Mouse (Mus musculus): ENCODE measurements around the gene Mpv17. TPM values are rescaled to one million over a fixed set of nuclear protein-coding genes. Genes with fewer than 3 reads are reported as not detected.
A peak's percentile ranks its signal among the peaks of the same experiment; 100 is the strongest.

Gene Mpv17
- polyA plus RNA-seq, 1 experiment: 35.8 TPM

GRCm38 (mm10) chr5:31197072-31197471 is 43.0 kb upstream of the Mpv17 start:
- TF ChIP-seq POLR2AphosphoS2 (IDR thresholded peaks at IDR 0.05; ENCODE audit: insufficient read length, low read depth): peak; percentile 62
- TF ChIP-seq SRF (IDR thresholded peaks at IDR 0.05; ENCODE audit: control insufficient read depth, insufficient read length, low read depth): no peak
- TF ChIP-seq TCF3 (IDR thresholded peaks at IDR 0.05; ENCODE audit: insufficient read length, low read depth): no peak
- H3ac ChIP-seq (ENCODE audit: control insufficient read depth, insufficient read length): no peak overlapping the region
- no peak overlapping the region for H3K4me3 ChIP-seq
- no peak overlapping the region for H3K4me2 ChIP-seq (ENCODE audit: low read depth)
- peaks cover 24% of the 10 kb centered on the region for H3K79me2 ChIP-seq (ENCODE audit: control insufficient read depth, insufficient read depth)
- H3K36me3 ChIP-seq (ENCODE audit: control insufficient read depth, insufficient read depth): peaks cover 41% of the 10 kb centered on the region
- H3K27me3 ChIP-seq (ENCODE audit: control insufficient read depth, insufficient read depth, insufficient read length): no peaks in the 10 kb centered on the region

DNA sequence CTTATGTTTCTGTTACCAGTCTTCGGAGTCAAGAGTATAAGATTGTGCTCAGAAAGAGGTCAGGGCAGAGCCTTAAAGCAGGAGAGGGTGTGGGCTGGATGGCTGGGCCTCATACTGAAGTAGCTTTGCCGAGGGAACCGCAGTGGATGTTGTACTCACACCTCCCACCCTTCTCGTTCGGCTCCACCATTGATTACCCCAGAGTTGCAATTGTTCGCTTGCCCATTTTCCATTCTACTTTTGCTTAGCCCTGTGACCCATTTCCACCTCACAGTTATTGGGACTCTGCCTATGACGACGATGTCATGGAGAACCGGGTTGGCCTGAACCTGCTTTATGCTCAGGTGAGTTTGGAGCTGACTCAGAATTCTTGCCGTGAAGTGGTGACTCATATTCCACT is 42.2 kb upstream of the Mpv17 start:
- Histone ChIP-seq H3K4me2 (ENCODE audit: low read depth) (no peak overlapping the region), H3K36me3 (ENCODE audit: control insufficient read depth, insufficient read depth) (peaks cover 41% of the 10 kb centered on the region), H3ac (ENCODE audit: control insufficient read depth, insufficient read length) (no peak overlapping the region), H3K79me2 (ENCODE audit: control insufficient read depth, insufficient read depth) (peaks cover 17% of the 10 kb centered on the region), H3K27me3 (ENCODE audit: control insufficient read depth, insufficient read depth, insufficient read length) (no peaks in the 10 kb centered on the region), H3K4me3 (no peak overlapping the region)
- TF ChIP-seq TCF3 (IDR thresholded peaks at IDR 0.05; ENCODE audit: insufficient read length, low read depth) (no peak), POLR2AphosphoS2 (IDR thresholded peaks at IDR 0.05; ENCODE audit: insufficient read length, low read depth) (peak; percentile 67)

DNA sequence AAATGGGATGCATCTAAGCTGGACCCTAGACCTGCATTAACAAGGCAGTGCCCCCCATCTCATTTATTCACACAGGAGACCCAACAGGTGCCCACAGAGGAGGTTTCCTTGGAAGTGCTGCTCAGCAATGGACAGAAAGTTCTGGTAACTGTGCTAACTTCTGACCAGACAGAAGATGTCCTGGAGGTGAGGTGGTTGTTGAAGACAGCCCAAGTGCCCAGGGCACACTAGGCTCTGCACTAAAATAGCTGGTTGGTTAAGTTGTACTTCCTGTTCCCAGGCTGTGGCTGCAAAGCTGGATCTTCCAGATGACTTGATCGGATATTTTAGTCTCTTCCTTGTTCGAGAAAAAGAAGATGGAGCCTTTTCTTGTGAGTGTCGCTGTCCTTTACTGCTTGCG is 41.6 kb upstream of the Mpv17 start:
- Histone ChIP-seq H3K4me3 (no peak overlapping the region), H3K36me3 (ENCODE audit: control insufficient read depth, insufficient read depth) (peaks cover 41% of the 10 kb centered on the region), H3K79me2 (ENCODE audit: control insufficient read depth, insufficient read depth) (peaks cover 12% of the 10 kb centered on the region), H3K4me2 (ENCODE audit: low read depth) (no peak overlapping the region), H3K27me3 (ENCODE audit: control insufficient read depth, insufficient read depth, insufficient read length) (no peaks in the 10 kb centered on the region), H3ac (ENCODE audit: control insufficient read depth, insufficient read length) (no peak overlapping the region)
- TF ChIP-seq E2F4 (IDR thresholded peaks at IDR 0.05; ENCODE audit: insufficient read depth) (no peak), POLR2AphosphoS2 (IDR thresholded peaks at IDR 0.05; ENCODE audit: insufficient read length, low read depth) (no peak), SRF (IDR thresholded peaks at IDR 0.05; ENCODE audit: control insufficient read depth, insufficient read length, low read depth) (no peak), CEBPB (IDR thresholded peaks at IDR 0.05; ENCODE audit: insufficient read depth, poor library complexity, severe bottlenecking) (no peak), TCF12 (IDR thresholded peaks at IDR 0.05; ENCODE audit: insufficient read depth, poor library complexity, severe bottlenecking) (no peak)

DNA sequence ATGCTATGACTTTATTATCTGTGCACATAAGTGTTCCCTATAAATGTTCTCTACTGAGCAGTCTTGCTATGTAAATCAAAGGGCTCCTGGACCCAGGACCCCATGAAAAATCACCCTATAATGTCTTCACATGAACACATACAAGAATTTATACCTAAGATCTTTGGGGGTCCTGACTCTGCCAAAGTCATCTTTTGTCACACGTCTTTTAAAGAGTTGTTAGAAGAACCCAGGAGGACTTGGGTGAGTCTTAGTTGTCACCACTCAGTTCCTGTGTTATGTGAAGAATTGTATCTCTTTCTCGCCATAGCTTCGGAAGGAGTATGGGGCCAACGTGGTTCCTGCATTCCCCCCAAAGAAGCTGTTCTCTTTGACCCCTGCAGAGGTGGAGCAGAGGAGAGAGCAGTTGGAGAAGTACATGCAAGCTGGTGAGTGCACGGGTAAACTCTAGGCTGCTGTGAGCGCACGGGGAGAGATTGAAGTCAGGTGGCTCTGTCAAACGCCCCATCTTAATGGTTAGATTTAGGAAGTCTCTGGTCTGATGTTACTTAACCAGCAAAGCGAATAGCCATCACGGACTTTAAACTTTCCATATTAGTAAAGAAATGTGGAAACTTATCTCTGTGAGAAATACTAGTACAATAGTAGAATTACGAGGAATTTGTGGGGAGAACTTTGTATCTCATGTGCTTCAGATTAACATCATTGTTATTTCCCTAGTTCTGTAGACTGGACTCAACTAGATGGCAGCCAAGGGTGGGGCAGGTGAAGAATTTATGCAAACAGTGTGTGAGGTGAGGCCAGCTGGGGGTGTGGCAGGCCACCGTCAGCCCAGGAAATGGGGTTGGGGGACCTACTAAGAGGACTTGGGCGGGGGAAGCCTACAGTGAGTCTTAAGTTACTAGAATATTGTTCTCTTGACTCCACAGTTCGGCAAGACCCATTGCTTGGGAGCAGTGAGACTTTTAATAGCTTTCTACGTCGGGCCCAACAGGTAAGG is 40.7 kb upstream of the Mpv17 start:
- TF ChIP-seq TCF3 (IDR thresholded peaks at IDR 0.05; ENCODE audit: insufficient read length, low read depth): no peak
- no peak for TF ChIP-seq POLR2AphosphoS2 (IDR thresholded peaks at IDR 0.05; ENCODE audit: insufficient read length, low read depth)
- no peak for TF ChIP-seq E2F4 (IDR thresholded peaks at IDR 0.05; ENCODE audit: insufficient read depth)
- TF ChIP-seq MAX (IDR thresholded peaks at IDR 0.05; ENCODE audit: low read depth): no peak
- TF ChIP-seq MYOG (IDR thresholded peaks at IDR 0.05; ENCODE audit: control insufficient read depth in 1 of 3, insufficient read depth in 1 of 3, insufficient read length in 2 of 3, low read depth in 2 of 3): no peak
- no peak for TF ChIP-seq SRF (IDR thresholded peaks at IDR 0.05; ENCODE audit: control insufficient read depth, insufficient read length, low read depth)
- TF ChIP-seq TCF12 (IDR thresholded peaks at IDR 0.05; ENCODE audit: insufficient read depth, poor library complexity, severe bottlenecking): no peak
- TF ChIP-seq REST (IDR thresholded peaks at IDR 0.05; ENCODE audit: insufficient read depth, insufficient read length): no peak
- no peak for TF ChIP-seq POLR2A (IDR thresholded peaks at IDR 0.05; ENCODE audit: insufficient read length, low read depth)
- no peak for TF ChIP-seq USF1 (IDR thresholded peaks at IDR 0.05; ENCODE audit: low read depth)
- TF ChIP-seq MYOD1 (IDR thresholded peaks at IDR 0.05; ENCODE audit: control insufficient read depth in 1 of 3, insufficient read length in 2 of 3, low read depth in 2 of 3): no peak
- no peak for TF ChIP-seq CEBPB (IDR thresholded peaks at IDR 0.05; ENCODE audit: insufficient read depth, poor library complexity, severe bottlenecking)
- Histone ChIP-seq H3K27me3 (ENCODE audit: control insufficient read depth, insufficient read depth, insufficient read length) (no peaks in the 10 kb centered on the region), H3K4me2 (ENCODE audit: low read depth) (peak overlapping the region; percentile 85), H3K4me3 (peak overlapping the region; percentile 95), H3ac (ENCODE audit: control insufficient read depth, insufficient read length) (no peak overlapping the region), H3K79me2 (ENCODE audit: control insufficient read depth, insufficient read depth) (peaks cover 12% of the 10 kb centered on the region), H3K36me3 (ENCODE audit: control insufficient read depth, insufficient read depth) (peaks cover 37% of the 10 kb centered on the region)

DNA sequence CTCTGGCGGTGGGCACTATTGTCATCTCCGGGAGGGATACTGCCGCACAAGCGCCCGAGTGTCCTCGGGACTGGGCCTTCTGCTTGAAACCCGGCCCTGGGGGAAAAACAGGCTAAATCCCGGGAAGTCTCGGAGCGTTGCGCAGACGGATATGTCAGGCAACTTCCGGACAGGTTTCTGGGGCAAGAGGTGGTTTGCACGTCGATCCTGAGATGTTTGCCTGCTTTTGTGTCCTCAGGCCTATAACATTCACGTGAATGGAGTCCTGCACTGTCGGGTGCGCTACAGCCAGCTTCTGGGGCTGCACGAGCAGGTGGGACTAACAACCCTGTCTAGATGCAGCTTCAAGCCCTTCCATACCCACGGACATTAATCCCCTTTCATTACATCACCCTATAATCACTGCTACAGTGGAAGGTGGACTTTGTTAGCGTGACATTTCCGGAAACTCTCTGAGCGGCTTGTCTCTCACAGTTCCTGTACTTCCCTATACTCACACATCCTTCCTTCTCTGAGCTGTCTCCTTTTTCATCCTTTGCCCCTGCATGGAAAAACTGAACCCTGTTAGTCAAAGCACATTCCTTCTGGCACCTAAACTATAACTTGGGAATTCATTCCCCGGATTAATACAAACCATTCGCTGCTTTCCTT is 39.7 kb upstream of the Mpv17 start:
- Histone ChIP-seq H3K4me3 (peak overlapping the region; percentile 95), H3ac (ENCODE audit: control insufficient read depth, insufficient read length) (peak overlapping the region; percentile 62), H3K27me3 (ENCODE audit: control insufficient read depth, insufficient read depth, insufficient read length) (no peaks in the 10 kb centered on the region), H3K79me2 (ENCODE audit: control insufficient read depth, insufficient read depth) (peaks cover 12% of the 10 kb centered on the region), H3K36me3 (ENCODE audit: control insufficient read depth, insufficient read depth) (peaks cover 27% of the 10 kb centered on the region), H3K4me2 (ENCODE audit: low read depth) (peak overlapping the region; percentile 85)
- TF ChIP-seq TCF3 (IDR thresholded peaks at IDR 0.05; ENCODE audit: insufficient read length, low read depth): no peak
- TF ChIP-seq MAX (IDR thresholded peaks at IDR 0.05; ENCODE audit: low read depth): no peak
- no peak for TF ChIP-seq SRF (IDR thresholded peaks at IDR 0.05; ENCODE audit: control insufficient read depth, insufficient read length, low read depth)
- TF ChIP-seq POLR2AphosphoS2 (IDR thresholded peaks at IDR 0.05; ENCODE audit: insufficient read length, low read depth): no peak
- no peak for TF ChIP-seq REST (IDR thresholded peaks at IDR 0.05; ENCODE audit: insufficient read depth, insufficient read length)
- TF ChIP-seq MYOD1 (IDR thresholded peaks at IDR 0.05; ENCODE audit: control insufficient read depth in 1 of 3, insufficient read length in 2 of 3, low read depth in 2 of 3): no peak
- no peak for TF ChIP-seq MYOG (IDR thresholded peaks at IDR 0.05; ENCODE audit: control insufficient read depth in 1 of 3, insufficient read depth in 1 of 3, insufficient read length in 2 of 3, low read depth in 2 of 3)
- no peak for TF ChIP-seq CEBPB (IDR thresholded peaks at IDR 0.05; ENCODE audit: insufficient read depth, poor library complexity, severe bottlenecking)
- no peak for TF ChIP-seq POLR2A (IDR thresholded peaks at IDR 0.05; ENCODE audit: insufficient read length, low read depth)

Data from myocyte (in vitro differentiated cells).